Mouse (Mus musculus) bone marrow, adult 2 months (tissue): ENCODE measurements around the gene Gal3st4.

ENCODE experiments used
- CTCF ChIP-seq: fragments of 200-500 bp; IDR thresholded peaks from 2 replicates; pipeline ENCODE4 v1.5.1; 2011; ENCODE audit warnings: low read length, control low read depth; ENCODE audit not compliant: control insufficient read depth, insufficient read depth
- POLR2A ChIP-seq: fragments of 200-500 bp; IDR thresholded peaks from 2 replicates; pipeline ENCODE4 v1.6.1; 2011; ENCODE audit warnings: low read depth, mild to moderate bottlenecking, control low read depth, low read length, borderline replicate concordance; ENCODE audit not compliant: control insufficient read depth

DNA sequence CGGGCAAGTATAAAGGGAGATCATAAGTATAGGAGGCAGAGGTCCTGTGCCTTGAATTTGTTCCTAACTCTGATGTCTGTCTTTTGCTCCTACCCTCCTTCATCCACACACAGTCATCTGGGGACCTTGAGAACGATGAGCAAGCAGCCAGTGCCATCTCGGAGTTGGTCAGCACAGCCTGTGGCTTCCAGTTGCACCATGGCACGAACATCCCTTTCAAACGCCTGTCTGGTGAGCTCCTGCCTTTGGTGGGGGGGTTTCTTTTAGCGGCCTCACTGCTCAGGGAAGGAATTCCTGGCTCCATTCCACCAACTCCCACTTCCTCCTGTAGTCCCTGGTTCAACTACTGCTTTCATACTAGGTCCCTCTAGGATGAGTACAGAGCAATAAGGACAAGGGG, 14.1 kb downstream of the Gal3st4 start:
- TF ChIP-seq CTCF (no peak), POLR2A (no peak)
